Mouse (Mus musculus) hindlimb bud, embryonic 11.5 days (tissue): ENCODE data around the gene Edem1.

Experiments used
- DNase-seq: peaks from one replicate; pipeline ENCODE4 v3.0.0-alpha.2; 2012; ENCODE audit warnings: low read depth, low spot score; ENCODE audit errors: extremely low spot score

The Edem1 gene

GRCm38 (mm10) chr6:108828234-108828868 is at the start of gene Edem1:
Edem1 (plus strand) TSS chr6:108828641.
- DNase-seq = peak; percentile 89

DNA sequence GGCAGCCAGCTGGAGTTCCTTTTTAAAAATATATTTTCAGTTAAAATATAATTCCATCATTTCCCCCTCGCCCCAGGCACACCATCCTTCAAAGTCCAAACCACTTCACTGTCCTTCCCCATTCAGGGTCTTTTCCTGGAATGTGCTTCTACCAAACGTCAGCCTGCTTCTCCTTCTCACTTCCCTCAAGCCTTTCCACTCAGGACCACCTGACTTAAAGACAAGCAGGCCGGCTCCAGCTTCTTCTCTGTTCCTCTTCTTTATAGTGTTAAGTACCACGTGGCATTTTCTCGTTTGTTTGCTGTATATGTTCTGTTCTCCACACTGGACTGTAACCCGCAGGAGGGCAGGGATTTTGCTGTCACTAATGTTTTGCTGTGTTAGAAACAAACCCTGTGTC is 46.6 kb upstream of the Edem1 start:
- DNase-seq = no peak

DNA sequence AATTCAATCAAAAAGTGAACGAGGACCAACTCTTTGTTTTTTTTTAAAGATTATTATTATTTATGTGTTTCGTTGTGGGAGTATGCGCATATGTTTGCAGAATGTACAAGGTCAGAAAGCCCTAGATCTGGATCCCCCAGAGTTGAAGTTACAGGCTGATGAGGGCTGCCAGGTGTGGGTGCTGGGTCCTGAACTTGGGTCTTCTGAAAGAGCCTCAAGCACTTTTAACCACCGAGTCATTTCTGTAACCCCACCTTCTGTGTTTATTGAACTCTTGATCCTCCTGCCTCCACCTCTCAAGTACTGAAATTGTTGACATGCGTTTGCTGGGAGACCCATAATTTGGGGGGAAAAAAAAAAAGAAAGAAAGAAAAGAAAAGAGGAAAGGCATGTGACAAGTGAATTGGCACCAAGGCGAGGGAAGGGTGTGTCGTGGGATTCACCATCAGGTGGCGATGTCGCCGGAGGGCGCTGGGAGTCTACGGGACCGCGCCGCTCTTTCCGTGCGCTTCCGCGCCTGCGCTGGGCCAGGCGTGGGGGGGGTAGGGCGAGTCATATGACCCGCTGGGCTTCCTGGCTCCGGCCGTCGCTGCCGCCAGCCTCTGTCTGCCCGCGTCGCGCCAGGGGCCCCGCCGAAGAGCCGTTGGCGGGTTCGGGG is 45.8 kb upstream of the Edem1 start, which contains the start of gene Arl8b:
Gene Arl8b (plus strand): TSS at position 574 of the 658 bp plus-strand sequence.
- peak; percentile 85 for DNase-seq

GRCm38 (mm10) chr6:108783184-108783881 is 45.1 kb upstream of the Edem1 start:
- DNase-seq = no peak

GRCm38 (mm10) chr6:108784056-108784455 is 44.4 kb upstream of the Edem1 start:
- DNase-seq = no peak

DNA sequence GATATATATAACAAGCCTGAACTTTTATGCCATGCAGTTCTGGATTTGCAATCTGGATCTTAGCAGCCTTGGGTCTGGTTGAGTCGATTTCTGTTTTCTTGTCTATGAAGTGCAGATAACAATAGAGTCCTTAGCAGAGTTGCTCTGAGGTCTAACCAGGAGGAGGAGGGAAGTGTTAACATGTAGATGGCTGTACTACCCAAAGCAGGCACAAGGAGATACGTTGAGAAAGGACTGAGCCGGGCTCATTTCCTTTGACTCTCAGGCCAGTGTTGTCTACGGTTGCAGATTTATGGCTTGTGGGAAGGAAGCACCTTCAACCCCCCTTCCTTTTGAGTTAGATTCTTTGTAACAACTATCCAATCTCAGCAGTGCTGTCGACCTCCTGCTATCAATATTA is 43.6 kb upstream of the Edem1 start:
- DNase-seq = no peak

DNA sequence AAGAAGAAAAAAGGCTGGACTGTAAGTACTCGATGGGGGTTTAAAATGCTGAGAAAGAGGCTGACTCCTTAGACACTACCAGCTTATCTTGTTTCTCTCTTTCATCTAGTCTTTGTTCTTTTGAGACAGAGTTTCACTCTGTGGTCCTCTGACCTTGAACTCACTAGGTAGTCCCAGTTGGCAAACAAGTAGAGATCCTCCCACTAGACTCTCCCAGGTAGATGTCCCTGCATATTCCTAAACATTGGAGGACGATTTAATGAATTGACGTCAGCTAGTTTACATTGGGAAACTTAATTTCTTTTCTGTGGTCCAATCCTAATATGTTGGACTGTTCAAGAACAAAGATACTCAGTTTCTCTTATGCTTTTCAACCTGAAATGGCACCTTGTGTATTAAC is 42.9 kb upstream of the Edem1 start:
- DNase-seq = no peak

DNA sequence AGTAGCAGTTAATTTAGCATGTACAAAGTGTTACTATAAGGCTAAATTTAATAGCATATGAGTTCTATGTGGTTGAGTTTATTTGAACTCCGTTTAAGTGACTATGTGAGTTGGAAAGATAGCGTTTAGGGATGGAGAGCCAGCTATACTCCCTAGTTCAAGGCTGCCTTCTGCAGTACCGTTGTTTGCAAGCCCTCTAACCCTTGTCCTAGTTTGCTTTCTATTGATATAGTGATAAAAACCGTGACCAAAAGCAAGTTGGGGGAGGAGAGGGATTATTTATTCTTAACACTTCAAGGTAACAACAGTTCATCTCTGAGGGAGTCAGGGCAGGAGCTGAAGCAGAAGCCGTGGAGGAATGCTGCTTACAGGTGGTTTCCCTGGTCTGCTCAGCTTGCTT is 36.9 kb upstream of the Edem1 start:
- DNase-seq = no peak

GRCm38 (mm10) chr6:108795912-108796311 is 32.5 kb upstream of the Edem1 start:
- DNase-seq = no peak

DNA sequence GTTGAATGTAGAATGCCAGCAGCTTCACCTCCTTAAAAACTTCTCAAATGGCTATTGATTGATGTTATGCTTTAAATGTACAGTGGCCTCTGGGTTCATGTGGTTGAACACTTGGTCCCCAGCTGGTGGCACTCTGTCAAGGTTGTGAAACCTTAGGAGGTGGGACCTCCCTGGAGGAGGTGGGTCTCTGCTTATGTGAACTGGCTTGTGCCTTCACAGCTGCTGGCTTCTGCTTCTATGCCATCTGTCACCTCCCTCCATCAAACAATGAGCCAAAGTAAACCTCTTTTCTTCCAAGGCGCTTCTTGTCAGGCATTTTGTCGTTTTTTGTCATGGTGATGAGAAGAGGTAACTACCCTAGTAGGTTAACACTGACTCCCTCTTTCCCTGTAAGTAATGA is 31.7 kb upstream of the Edem1 start:
- DNase-seq = no peak

- DNase-seq = no peak
Measured at GRCm38 (mm10) chr6:108805194-108805593, 23.2 kb upstream of the Edem1 start.

GRCm38 (mm10) chr6:108805871-108806270 is 22.6 kb upstream of the Edem1 start:
- DNase-seq = no peak

DNA sequence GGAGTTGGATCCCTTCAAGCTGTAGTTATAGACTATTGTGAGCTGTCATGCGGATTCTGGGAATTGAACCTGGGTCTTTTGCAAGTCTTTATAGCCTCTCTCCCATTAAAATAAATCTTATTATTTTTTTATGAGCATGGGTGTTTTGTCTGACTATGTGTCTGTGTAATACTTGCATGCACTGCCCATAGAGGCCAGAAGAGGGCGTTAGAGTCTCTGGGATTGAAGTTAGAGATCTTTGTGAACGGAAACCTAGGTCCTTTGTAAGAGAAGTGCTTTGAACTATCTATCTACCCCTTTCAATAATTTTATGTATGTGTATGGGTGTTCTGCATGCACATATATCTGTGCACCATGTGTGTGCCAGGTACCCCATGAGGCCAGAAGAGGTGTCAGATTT is 21.0 kb upstream of the Edem1 start:
- no peak for DNase-seq

DNA sequence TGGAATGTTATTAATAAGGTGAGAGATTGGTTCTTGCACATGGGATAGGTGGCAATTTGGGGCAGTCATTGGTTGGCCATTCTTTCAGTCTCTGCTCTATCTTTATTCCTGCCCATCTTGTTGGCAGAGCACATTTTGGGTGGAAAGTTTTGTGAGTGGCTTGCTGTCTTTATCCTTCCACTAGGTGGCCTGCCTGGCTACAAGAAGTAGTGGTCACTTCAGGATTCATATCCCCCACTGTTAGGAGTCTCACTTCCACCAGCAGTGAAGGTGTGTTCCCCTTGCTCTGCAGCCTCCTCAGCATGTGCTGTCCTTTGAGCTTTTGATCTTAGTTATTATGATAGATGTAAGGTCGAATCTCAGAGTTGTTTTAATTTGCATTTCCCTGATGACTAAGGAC is 19.7 kb upstream of the Edem1 start:
- DNase-seq = no peak

DNA sequence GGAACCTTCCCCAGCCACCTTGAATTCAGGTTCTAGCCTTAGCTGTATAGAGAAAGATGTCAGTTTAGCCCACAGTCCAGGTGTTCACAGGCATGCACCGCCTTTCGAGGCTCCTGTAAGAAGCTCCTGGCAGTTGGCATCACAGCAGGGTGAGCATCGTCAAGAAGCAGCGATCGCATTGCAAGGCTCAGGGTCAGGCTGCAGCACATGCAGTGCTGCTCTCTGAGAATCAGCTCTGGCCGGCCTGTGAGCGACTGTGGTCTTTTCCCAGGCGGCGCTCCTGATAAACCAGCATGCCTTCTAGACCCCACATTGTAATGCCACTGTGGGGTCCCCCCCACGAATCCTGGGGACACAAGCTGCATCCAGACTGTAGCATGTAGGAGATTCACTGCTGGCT is 18.2 kb upstream of the Edem1 start:
- DNase-seq = no peak

- no peak for DNase-seq
Measured at GRCm38 (mm10) chr6:108812134-108812533, 16.3 kb upstream of the Edem1 start.

DNA sequence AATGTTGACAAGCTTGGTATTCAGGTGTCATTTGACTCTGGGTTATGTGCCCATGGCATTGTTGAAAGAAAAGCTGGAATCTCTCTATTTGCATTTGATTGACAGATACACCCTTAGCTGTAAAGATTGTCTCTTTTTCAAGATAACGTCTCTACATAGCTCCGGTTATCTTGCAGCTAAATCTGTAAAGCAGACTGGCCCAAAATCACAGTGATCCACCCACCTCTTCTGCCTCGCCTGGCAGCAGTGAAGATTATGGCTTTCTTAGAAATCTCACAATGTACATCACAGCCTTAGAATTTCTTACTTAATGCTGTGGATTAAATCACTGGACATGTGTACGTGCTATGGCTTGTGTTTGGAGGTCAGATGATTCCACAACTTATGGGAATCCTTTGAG is 10.9 kb upstream of the Edem1 start:
- DNase-seq = no peak

- no peak for DNase-seq
Measured at GRCm38 (mm10) chr6:108824816-108825545, 3.5 kb upstream of the Edem1 start.

DNA sequence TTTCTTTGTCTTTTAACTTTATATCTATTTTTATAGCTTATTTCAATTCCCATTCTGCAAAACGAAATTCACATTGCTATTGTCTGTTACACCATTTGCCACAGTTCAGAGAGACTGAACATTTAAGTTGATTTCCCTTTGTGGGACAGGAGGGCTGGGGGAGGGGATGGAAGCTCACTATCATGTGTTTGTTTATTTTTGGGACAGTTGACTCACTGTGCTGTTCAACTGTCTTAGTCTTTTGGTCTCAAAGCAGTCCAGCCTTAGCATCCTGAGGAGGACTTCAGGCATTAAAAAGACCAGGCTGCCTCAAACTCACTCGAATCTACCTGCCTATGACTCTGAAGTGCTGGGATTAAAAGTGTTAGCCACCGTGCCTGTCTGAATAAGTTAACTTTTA is 2.4 kb upstream of the Edem1 start:
- no peak for DNase-seq

GRCm38 (mm10) chr6:108827336-108827920 is 1.0 kb upstream of the Edem1 start:
- no peak for DNase-seq

- DNase-seq = no peak
Measured at GRCm38 (mm10) chr6:108828872-108829271, 431 bp downstream of the Edem1 start.
